Mouse (Mus musculus) cerebellum, adult 2 months (tissue): ENCODE measurements around the gene Mansc1. TPM values are rescaled to one million over a fixed set of nuclear protein-coding genes. Genes with fewer than 3 reads are reported as not detected.

Experiments
- DNase-seq, 2 experiments: peaks; one replicate each; pipeline ENCODE4 v3.0.0; 2021
- H3K27ac ChIP-seq: fragments of 200-500 bp; 2 replicates; pipeline ENCODE4 v1.5.1; 2012; ENCODE audit warnings: low read length, control low read depth, inconsistent platforms; ENCODE audit not compliant: insufficient read depth
- H3K27me3 ChIP-seq: fragments of 200-500 bp; 2 replicates; pipeline ENCODE4 v1.6.1; 2012; ENCODE audit warnings: inconsistent platforms, mild to moderate bottlenecking, low read length, moderate library complexity; ENCODE audit not compliant: control insufficient read depth, insufficient read depth
- H3K4me1 ChIP-seq: fragments of 200-500 bp; 2 replicates; pipeline ENCODE4 v1.6.1; 2011; ENCODE audit warnings: low read length; ENCODE audit not compliant: control insufficient read depth, insufficient read depth
- H3K4me3 ChIP-seq: fragments of 200-500 bp; replicated peaks from 2 replicates; pipeline ENCODE3; 2011; ENCODE audit warnings: mild to moderate bottlenecking, low read depth, low read length, control low read depth; ENCODE audit not compliant: insufficient read depth
- CTCF ChIP-seq: fragments of 200-500 bp; IDR thresholded peaks from 2 replicates; pipeline ENCODE4 v1.5.1; 2011; ENCODE audit warnings: low read depth, mild to moderate bottlenecking, control low read depth, low read length, moderate library complexity, borderline replicate concordance; ENCODE audit not compliant: insufficient read depth
- POLR2A ChIP-seq: fragments of 200-500 bp; IDR thresholded peaks from 2 replicates; pipeline ENCODE4 v1.6.1; 2011; ENCODE audit warnings: low read length, control low read depth, borderline replicate concordance; ENCODE audit not compliant: insufficient read depth
- WGBS: fragments of 180-500 bp; shearing (Covaris S2); methylation state at CpG from one replicate; pipeline ENCODE4 v1.1.7; 2018; 5-methylcytosine and 5-hydroxymethylcytosine counted together
- polyA plus RNA-seq: library from polyadenylated mRNA; depleted of rRNA; stranded (reverse); fragments of >200 nt; gene quantifications from 2 replicates; pipeline ENCODE4 v1.2.3, GENCODE M21; 2012

Mansc1 gene
- polyA plus RNA-seq, 1 experiment = 8.5 TPM

- H3K4me3 ChIP-seq = no peak overlapping the region
- H3K27me3 ChIP-seq = no peaks in the 10 kb centered on the region
- no peak for TF ChIP-seq CTCF
- no peak for TF ChIP-seq POLR2A
- WGBS = 59% methylated on average over 3 of the region's 3 CpGs
- no peak for DNase-seq
- H3K27ac ChIP-seq = no peak overlapping the region
- no peaks in the 10 kb centered on the region for H3K4me1 ChIP-seq
These were observed 30.5 kb downstream of the Mansc1 start for GRCm38 (mm10) chr6:134601766-134602165.

GRCm38 (mm10) chr6:134601130-134601529 lies 31.2 kb downstream of the Mansc1 start:
- no peak for TF ChIP-seq POLR2A
- no peak for TF ChIP-seq CTCF
- WGBS = 63% methylated on average over 7 of the region's 7 CpGs
- no peak for DNase-seq

DNA sequence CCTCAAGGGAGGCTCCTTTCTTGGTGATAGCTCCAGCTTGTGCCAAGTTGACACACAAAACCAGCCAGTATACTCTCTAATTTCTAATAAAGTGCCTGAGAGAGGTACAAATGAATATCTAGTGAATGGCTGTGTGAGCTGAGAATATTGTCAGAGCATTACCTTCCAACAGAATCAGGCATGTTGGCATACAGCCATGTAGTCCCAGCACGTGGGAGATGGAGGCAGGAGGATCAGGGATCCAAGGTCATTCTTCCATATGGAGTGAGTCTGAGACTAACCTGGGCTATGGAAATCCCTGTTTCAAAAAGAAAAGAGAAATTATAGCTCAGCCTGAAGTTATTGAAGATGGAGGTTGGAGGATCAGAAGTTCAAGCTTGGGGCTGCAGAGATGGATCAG lies 33.0 kb downstream of the Mansc1 start:
- DNase-seq = no peak
- no peaks in the 10 kb centered on the region for H3K27me3 ChIP-seq
- H3K4me3 ChIP-seq = no peak overlapping the region
- H3K27ac ChIP-seq = no peak overlapping the region
- no peak for TF ChIP-seq CTCF
- TF ChIP-seq POLR2A = no peak
- H3K4me1 ChIP-seq = no peaks in the 10 kb centered on the region
- WGBS = 16% methylated on average over 1 of the region's 1 CpGs

More at GRCm38 (mm10) chr6:134601130-134601529, 31.2 kb downstream of the Mansc1 start:
- Histone ChIP-seq H3K27ac (no peak overlapping the region), H3K4me3 (no peak overlapping the region), H3K27me3 (no peaks in the 10 kb centered on the region), H3K4me1 (no peaks in the 10 kb centered on the region)

- H3K27me3 ChIP-seq = no peaks in the 10 kb centered on the region
- no peak overlapping the region for H3K27ac ChIP-seq
- WGBS = 94% methylated on average over 6 of the region's 6 CpGs
- TF ChIP-seq POLR2A (no peak), CTCF (no peak)
- H3K4me3 ChIP-seq = no peak overlapping the region
- H3K4me1 ChIP-seq = no peaks in the 10 kb centered on the region
- DNase-seq = no peak
These were observed 34.5 kb downstream of the Mansc1 start for GRCm38 (mm10) chr6:134597651-134598229.

DNA sequence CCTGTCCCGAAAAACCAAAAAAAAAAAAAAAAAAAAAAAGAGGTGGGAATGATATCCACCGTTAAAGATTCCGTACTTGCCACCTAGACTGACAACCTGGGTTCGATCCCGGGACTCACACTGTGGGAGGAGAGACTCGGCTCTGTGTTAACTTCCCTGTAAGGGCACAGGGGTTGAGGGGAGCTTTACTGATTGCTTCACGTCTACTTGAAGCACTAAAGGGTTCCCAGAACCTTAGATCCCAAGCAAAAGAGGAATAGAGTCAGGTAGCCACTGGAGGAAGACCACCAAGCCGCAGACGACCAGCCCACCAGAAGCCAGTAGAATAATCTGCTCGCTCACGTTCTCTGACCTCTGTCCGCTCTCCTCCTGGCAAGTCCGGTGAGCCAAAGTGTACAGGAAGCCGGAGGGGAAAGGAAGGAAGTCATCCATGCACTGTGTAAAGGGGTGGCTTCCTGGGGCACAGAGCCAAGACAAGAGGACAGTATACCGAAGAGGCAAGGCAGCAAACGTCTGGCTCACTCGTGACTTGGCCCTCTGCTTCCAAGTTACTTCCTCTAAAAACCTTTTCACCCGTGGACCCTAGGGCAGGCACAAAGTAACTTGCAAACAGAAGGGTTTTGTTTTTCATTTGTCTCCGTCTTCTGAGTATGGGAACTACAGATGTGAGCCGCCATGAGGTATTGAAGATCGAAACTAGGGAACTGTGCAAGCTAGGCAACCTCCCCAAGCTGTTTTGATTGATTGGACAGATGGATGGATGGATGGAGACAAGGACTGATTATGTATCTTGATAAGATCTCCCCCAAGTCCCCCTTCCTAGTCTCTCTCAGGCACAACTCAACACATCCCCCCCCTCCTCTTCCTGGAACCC lies 37.5 kb downstream of the Mansc1 start:
- Histone ChIP-seq H3K4me3 (no peak overlapping the region), H3K27ac (no peak overlapping the region), H3K4me1 (no peaks in the 10 kb centered on the region), H3K27me3 (no peaks in the 10 kb centered on the region)
- DNase-seq = no peak
- no peak for TF ChIP-seq CTCF
- TF ChIP-seq POLR2A = no peak
- WGBS = 69% methylated on average over 21 of the region's 21 CpGs

GRCm38 (mm10) chr6:134591614-134592013 lies 40.7 kb downstream of the Mansc1 start:
- no peak for DNase-seq
- no peak for TF ChIP-seq POLR2A
- TF ChIP-seq CTCF = no peak
- WGBS = 80% methylated on average over 2 of the region's 2 CpGs
- Histone ChIP-seq H3K4me1 (no peaks in the 10 kb centered on the region), H3K27ac (no peak overlapping the region), H3K27me3 (no peaks in the 10 kb centered on the region), H3K4me3 (no peak overlapping the region)

- H3K4me3 ChIP-seq = no peak overlapping the region
- 71% methylated on average over 5 of the region's 5 CpGs for WGBS
- H3K27me3 ChIP-seq = no peaks in the 10 kb centered on the region; the same call in 1 of the 2 replicates
- H3K27ac ChIP-seq = no peak overlapping the region
- no peaks in the 10 kb centered on the region for H3K4me1 ChIP-seq
- DNase-seq = no peak
- TF ChIP-seq POLR2A = no peak
- TF ChIP-seq CTCF = no peak
These were observed 46.0 kb downstream of the Mansc1 start for GRCm38 (mm10) chr6:134586241-134586640.

DNA sequence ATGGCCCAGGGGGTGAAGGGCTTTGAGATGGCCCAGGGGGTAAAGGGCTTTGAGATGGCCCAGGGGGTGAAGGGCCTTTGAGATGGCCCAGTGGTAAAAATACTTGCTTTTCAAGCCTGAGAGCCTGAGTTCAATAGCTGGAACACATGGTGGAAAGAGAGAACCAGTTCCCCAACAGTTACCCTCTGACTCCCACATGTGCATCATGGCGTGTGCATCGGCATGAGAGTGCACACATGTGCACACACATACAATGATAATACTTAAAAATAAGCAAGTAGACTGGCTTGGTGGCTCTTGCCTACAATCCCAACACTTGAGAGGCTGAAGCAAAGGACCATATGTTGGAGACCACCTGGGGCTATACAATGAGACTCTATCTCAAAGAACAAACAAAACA lies 47.7 kb downstream of the Mansc1 start:
- 97% methylated on average over 2 of the region's 2 CpGs for WGBS
- H3K4me3 ChIP-seq = no peak overlapping the region
- TF ChIP-seq CTCF (no peak), POLR2A (no peak)

More for the DNA sequence above, 47.7 kb downstream of the Mansc1 start:
- Histone ChIP-seq H3K4me1 (no peaks in the 10 kb centered on the region), H3K27ac (no peak overlapping the region), H3K27me3 (no peaks in the 10 kb centered on the region; the same call in 1 of the 2 replicates)
- DNase-seq = no peak
